In genomic region chr17:24441148-24441547, GRCm38 (mm10) we compare ENCODE assay signal across 11 mouse cellular contexts. TPM values are rescaled to one million over a fixed set of nuclear protein-coding genes. Genes with fewer than 3 reads are reported as not detected.
DNase-seq lines count a peak whose midpoint lies in the region; ATAC-seq and TF ChIP-seq lines count a peak whose summit lies in the region.
"Had no signal": no experiment of that assay in that cellular context is flagged by ENCODE, and none has a peak within 500 bp of the region (broad histone marks: within the 10 kb centered on the region; RNA-seq: fewer than 3 reads in every experiment).

No protein-coding gene starts in this region.

- intact Hi-C loops in gastrocnemius, adult 2 months (cut with DNase I) = no loop called here

- no peak overlapping the region for H3K9ac ChIP-seq in lung, embryonic 14.5 days

- H3K27me3 ChIP-seq in lung, embryonic 14.5 days (ENCODE audit: insufficient read depth, low read length) = no peaks in the 10 kb centered on the region
- H3K27me3 ChIP-seq: Patski had no signal

- ATAC-seq in lung, embryonic 14.5 days (ENCODE audit: insufficient read depth) = no peak
- ATAC-seq: Patski had no signal

- no peak overlapping the region for H3K4me3 ChIP-seq in gastrocnemius, adult 2 months
- no peak overlapping the region for H3K4me3 ChIP-seq in lung, embryonic 14.5 days (ENCODE audit: low read depth, low read length)

- no peak for DNase-seq in gastrocnemius, adult 2 months
- no peak for DNase-seq in gastrocnemius, adult 8-10 months (ENCODE audit: low spot score in 2 of 2)
- no peak for DNase-seq in lung, embryonic 14.5 days
- no peak for DNase-seq in lung, postnatal 10 days
- DNase-seq in ES-CJ7 (ENCODE audit: low read depth, low spot score) = peak; percentile 47
- peak; percentile 37 for DNase-seq in retina, embryonic 14.5 days (ENCODE audit: low spot score)
- no peak for DNase-seq in left cerebral cortex, adult 11 months (ENCODE audit: low spot score)
- no peak for DNase-seq in heart, adult 9 months (ENCODE audit: low spot score in 2 of 2)
- DNase-seq: heart, postnatal 10 days; kidney, adult 11 months had no signal

- H3K36me3 ChIP-seq in lung, embryonic 14.5 days (ENCODE audit: insufficient read depth) = peaks cover 87% of the 10 kb centered on the region

- peak; percentile 12; the same call in 1 of the 2 replicates for TF ChIP-seq CTCF in gastrocnemius, adult 2 months (IDR thresholded peaks at IDR 0.05)
- peak; percentile 46 for TF ChIP-seq CTCF in lung, embryonic 14.5 days (IDR thresholded peaks at IDR 0.05; ENCODE audit: low read depth)

- H3K4me1 ChIP-seq in lung, embryonic 14.5 days (ENCODE audit: insufficient read depth) = no peaks in the 10 kb centered on the region

- H3K9me3 ChIP-seq in lung, embryonic 14.5 days (ENCODE audit: low read depth, low read length) = no peaks in the 10 kb centered on the region

- H3K27ac ChIP-seq in gastrocnemius, adult 2 months = no peak overlapping the region
- H3K27ac ChIP-seq in lung, embryonic 14.5 days (ENCODE audit: low read depth) = no peak overlapping the region

- WGBS in lung, embryonic 14.5 days = 29% methylated on average over 2 of the region's 2 CpGs

- no peak overlapping the region for H3K4me2 ChIP-seq in lung, embryonic 14.5 days

RNA-seq across cellular contexts. Expression of gene Dnase1l2, which starts 1.8 kb away (rescaled TPM):
- 1 to 10 TPM; 1.4 to 2.2 TPM for total RNA-seq in gastrocnemius, adult 2 months (2021)
- 1 to 10 TPM in 1 of 4 experiments, under 1 TPM in 3; 0.15 to 1.0 (median 0.79) TPM for total RNA-seq in gastrocnemius, adult 8-10 months (2022)
- 1.8 and 2.6 TPM in 2 replicates for polyA plus RNA-seq in lung, embryonic 14.5 days (2014; fragmentation: Nextera tagmentation; extraction: Ambion mirVana)

RNA-seq across cellular contexts. Expression of gene Eci1, which starts 14.7 kb away (rescaled TPM):
- total RNA-seq in gastrocnemius, adult 2 months (2021) = 100 to 1,000 TPM; 112 to 209 TPM
- total RNA-seq in gastrocnemius, adult 8-10 months (2022) = 100 to 1,000 TPM; 133 to 159 (median 146) TPM
- polyA plus RNA-seq in lung, embryonic 14.5 days (2014; fragmentation: Nextera tagmentation; extraction: Ambion mirVana) = 79.8 and 80.8 TPM in 2 replicates

RNA-seq across cellular contexts. Expression of gene Rnps1, which starts 26.8 kb away (rescaled TPM):
- 10 to 100 TPM; 51.9 TPM for total RNA-seq in gastrocnemius, adult 2 months (2021)
- total RNA-seq in gastrocnemius, adult 8-10 months (2022) = 10 to 100 TPM; 51.0 to 54.1 (median 52.4) TPM
- 282 and 292 TPM in 2 replicates for polyA plus RNA-seq in lung, embryonic 14.5 days (2014; fragmentation: Nextera tagmentation; extraction: Ambion mirVana)

RNA-seq across cellular contexts. Expression of gene E4f1, which starts 29.0 kb away (rescaled TPM):
- 10 to 100 TPM; 11.4 to 16.5 TPM for total RNA-seq in gastrocnemius, adult 2 months (2021)
- 10 to 100 TPM; 13.6 to 14.6 (median 14.2) TPM for total RNA-seq in gastrocnemius, adult 8-10 months (2022)
- polyA plus RNA-seq in lung, embryonic 14.5 days (2014; fragmentation: Nextera tagmentation; extraction: Ambion mirVana) = 22.3 and 25.2 TPM in 2 replicates

RNA-seq across cellular contexts. Expression of gene Pgp, which starts 29.0 kb away (rescaled TPM):
- 10 to 100 TPM; 50.8 to 56.3 TPM for total RNA-seq in gastrocnemius, adult 2 months (2021)
- total RNA-seq in gastrocnemius, adult 8-10 months (2022) = 10 to 100 TPM; 55.1 to 60.3 (median 60.2) TPM
- 57.9 and 60.2 TPM in 2 replicates for polyA plus RNA-seq in lung, embryonic 14.5 days (2014; fragmentation: Nextera tagmentation; extraction: Ambion mirVana)

Comparison
In these comparisons a context has a peak if more than half of its experiments do, and no peak if none do; other contexts are left out.
1. DNase-seq: peak in ES-CJ7 (single experiment) and retina, embryonic 14.5 days (single experiment); none in gastrocnemius, adult 2 months (single experiment), gastrocnemius, adult 8-10 months (0 of 2), lung, embryonic 14.5 days (single experiment), lung, postnatal 10 days (single experiment), left cerebral cortex, adult 11 months (single experiment) and heart, adult 9 months (0 of 2).